Mouse (Mus musculus) small intestine, adult 10 weeks (tissue): ENCODE data around the gene A430089I19Rik. TPM values are rescaled to one million over a fixed set of nuclear protein-coding genes. Genes with fewer than 3 reads are reported as not detected.

ENCODE experiments used
- polyA plus RNA-seq: library from polyadenylated mRNA; stranded (reverse); fragments of 350-450 nt; fragmentation: Illumina TruSeq; extraction: RNeasy Lipid Tissue Mini Kit (QIAGEN cat#74804); gene quantifications from one replicate; pipeline ENCODE4 v1.2.3, GENCODE M21; 2014; ENCODE audit warnings: low replicate concordance

The A430089I19Rik gene
- polyA plus RNA-seq: not detected

DNA sequence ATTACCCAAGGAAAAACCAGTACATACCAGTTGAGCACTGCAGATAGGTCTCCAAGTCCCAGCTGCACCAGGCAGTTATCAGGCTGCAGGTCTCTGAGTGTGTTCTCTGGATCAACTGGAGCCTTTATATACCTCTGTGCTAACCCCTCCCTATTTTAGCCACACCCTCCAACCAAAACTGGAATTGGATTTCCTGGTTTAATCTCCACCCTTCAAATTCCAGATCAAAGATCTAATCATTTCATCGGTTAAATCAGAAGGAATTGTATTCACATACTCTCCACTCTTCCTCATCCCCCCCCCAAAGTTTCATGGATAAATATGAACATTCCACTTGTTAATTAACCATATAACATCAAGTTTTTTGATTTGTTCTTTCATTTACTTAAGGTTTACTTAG, at the start of gene A430089I19Rik:
Gene A430089I19Rik, minus strand, starts transcription at position 101 of the 400 bp plus-strand sequence.

DNA sequence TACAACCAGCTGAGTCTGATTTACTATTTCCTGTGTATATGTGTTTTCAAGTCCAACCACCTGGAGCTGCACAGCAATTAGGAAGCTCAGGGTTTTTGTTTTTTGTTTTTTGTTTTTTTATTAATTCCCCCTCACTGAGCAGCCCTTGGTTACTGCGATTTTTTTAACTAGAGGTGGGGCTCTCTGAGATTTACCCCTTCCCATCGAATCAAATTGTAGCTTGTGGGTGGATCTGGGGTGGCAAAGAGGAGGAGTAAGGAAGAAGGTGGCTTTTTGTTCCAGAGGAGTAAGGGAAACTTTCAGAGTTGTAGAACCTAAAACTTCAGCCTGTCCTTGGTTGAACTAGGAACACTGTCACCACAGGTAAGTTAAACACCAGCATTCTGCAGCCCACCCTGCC, 32.9 kb upstream of the A430089I19Rik start, which contains the start of gene AA792892:
Gene AA792892, plus strand, starts transcription at position 301 of the 400 bp plus-strand sequence.

DNA sequence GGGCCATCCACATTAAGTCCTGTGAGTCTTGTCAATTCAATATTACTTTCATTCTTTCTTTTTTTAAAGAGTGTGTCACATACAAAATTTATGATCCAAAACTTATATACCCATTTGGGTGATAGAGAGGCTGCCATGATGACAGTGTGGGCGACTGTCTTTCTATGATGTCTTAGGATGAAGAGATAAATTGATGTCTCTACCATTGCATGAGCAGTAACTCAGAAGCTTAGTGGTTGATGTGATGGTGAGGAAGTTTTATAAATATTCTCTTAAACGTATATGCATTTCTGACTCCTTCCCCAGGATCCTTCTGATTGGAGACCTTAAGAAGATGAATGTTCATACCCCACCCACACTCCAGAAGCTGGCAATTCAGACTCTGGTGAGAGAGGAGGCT, 7.5 kb upstream of the A430089I19Rik start, which contains the start of gene Gm6502:
Gene Gm6502, plus strand, starts transcription at position 301 of the 400 bp plus-strand sequence.

Other genes starting within 250 kb of the A430089I19Rik start
- gene BC061212, start 236.3 kb downstream of the A430089I19Rik start, polyA plus RNA-seq: not detected
- not detected for gene Gm6351, start 230.4 kb downstream of the A430089I19Rik start, polyA plus RNA-seq
- not detected for gene Gm3106, start 88.8 kb downstream of the A430089I19Rik start, polyA plus RNA-seq
- gene Gm6502, start 7.6 kb upstream of the A430089I19Rik start, polyA plus RNA-seq: not detected
- 1.7 TPM for gene AA792892, start 33.0 kb upstream of the A430089I19Rik start, polyA plus RNA-seq
- gene Gm7682, start 139.0 kb upstream of the A430089I19Rik start, polyA plus RNA-seq: not detected
- not detected for gene Gm3139, start 219.5 kb upstream of the A430089I19Rik start, polyA plus RNA-seq